Mouse (Mus musculus) cortical plate, adult 2 months (tissue): Measurements from ENCODE around the gene Aldh3b2.

Experiments
- CTCF ChIP-seq: fragments of 200-500 bp; IDR thresholded peaks from 2 replicates; pipeline ENCODE4 v1.5.1; 2011; ENCODE audit warnings: mild to moderate bottlenecking, control low read depth, low read length; ENCODE audit not compliant: insufficient read depth; ENCODE audit errors: extremely low read depth
- POLR2A ChIP-seq: fragments of 200-500 bp; IDR thresholded peaks from 2 replicates; pipeline ENCODE4 v1.6.1; 2011; ENCODE audit warnings: mild to moderate bottlenecking, low read length, control low read depth; ENCODE audit not compliant: insufficient read depth; ENCODE audit errors: extremely low read depth

DNA sequence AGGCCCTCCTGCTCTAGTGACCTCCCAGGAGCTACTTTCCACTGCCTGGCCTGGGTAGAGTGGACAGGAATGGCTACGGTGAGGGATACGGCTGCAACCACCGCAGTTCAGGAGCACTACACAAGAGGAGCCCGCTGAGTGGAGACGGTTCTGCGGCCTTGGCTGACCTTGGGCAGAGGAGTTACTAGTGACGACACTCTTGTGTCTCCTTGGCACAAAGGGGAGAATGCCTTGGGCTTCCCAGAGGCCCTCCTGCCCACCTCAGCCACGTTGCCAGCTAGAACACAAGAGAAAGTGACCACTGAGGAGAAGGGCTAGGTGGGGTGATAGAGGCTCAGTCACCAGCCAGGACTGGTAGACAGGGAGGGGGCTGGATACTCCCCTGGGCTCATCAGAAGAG, 47.9 kb upstream of the Aldh3b2 start:
- TF ChIP-seq CTCF (no peak), POLR2A (no peak)
